Mouse (Mus musculus) cerebellum, adult 2 months (tissue): Measurements from ENCODE around the gene Man1c1.

Experiments
- CTCF ChIP-seq: fragments of 200-500 bp; IDR thresholded peaks from 2 replicates; pipeline ENCODE4 v1.5.1; 2011; ENCODE audit warnings: low read depth, mild to moderate bottlenecking, control low read depth, low read length, moderate library complexity, borderline replicate concordance; ENCODE audit not compliant: insufficient read depth
- POLR2A ChIP-seq: fragments of 200-500 bp; IDR thresholded peaks from 2 replicates; pipeline ENCODE4 v1.6.1; 2011; ENCODE audit warnings: low read length, control low read depth, borderline replicate concordance; ENCODE audit not compliant: insufficient read depth

DNA sequence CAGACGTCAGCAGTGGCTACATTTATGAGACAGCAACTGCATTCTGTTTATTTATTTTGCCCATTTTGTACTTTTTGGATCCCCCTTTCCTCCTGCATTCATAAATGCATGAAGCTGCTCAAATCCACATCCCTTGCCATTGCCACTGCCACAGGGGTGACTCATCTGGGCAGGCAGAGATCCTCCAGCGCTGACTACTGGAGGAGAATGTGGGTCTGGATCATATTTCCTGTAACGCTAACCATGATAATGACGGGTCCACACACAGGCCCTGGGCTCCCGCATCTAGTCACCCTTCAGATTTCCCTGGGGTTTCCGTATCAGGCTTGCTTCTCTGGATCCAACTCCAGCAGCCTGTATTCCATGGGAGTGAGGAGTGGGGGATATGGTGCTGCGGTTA, 64.8 kb downstream of the Man1c1 start:
- TF ChIP-seq CTCF (no peak), POLR2A (no peak)
